Mouse (Mus musculus) adrenal gland, postnatal 25 days (tissue): ENCODE data around the gene Pla2g12b. TPM values are rescaled to one million over a fixed set of nuclear protein-coding genes. Genes with fewer than 3 reads are reported as not detected.
"Not testable (repeated sequence)": the region's sequence is repeated elsewhere in the genome, so short reads cannot be mapped to it uniquely, and the experiment has no call there.

Source experiments
- DNase-seq: peaks from one replicate; pipeline ENCODE4 v3.0.0; 2021; ENCODE audit warnings: mixed read lengths
- long read RNA-seq: library from polyadenylated mRNA; stranded (forward); transcript quantifications from one replicate; pipeline ENCODE4 v2.0.0, GENCODE M21; 2021
- total RNA-seq: library from RNA; stranded (reverse); gene quantifications from 2 replicates; pipeline ENCODE4 v1.2.3, GENCODE M21; 2021

Pla2g12b gene
- 1.4 TPM in 1 of 2 replicates, not detected in the other for total RNA-seq
- long read RNA-seq, transcript Pla2g12b-201 (4 exons, 1,091 nt): major isoform, 33 of 48 reads
- long read RNA-seq, partial matches to known transcripts: 0 of 48 reads
- long read RNA-seq, other reads (novel, unspliced or antisense): 15 of 48 reads

GRCm38 (mm10) chr10:59402899-59403792 lies at the start of gene Pla2g12b:
Gene Pla2g12b, plus strand, starts transcription at chr10:59403660.
- DNase-seq: no peak

GRCm38 (mm10) chr10:59354120-59354519 lies 49.3 kb upstream of the Pla2g12b start:
- DNase-seq: no peak

GRCm38 (mm10) chr10:59355020-59355419 lies 48.4 kb upstream of the Pla2g12b start:
- no peak for DNase-seq

- DNase-seq: no peak
Observed at GRCm38 (mm10) chr10:59358744-59359143, 44.7 kb upstream of the Pla2g12b start.

- no peak for DNase-seq
Observed at GRCm38 (mm10) chr10:59363208-59363607, 40.3 kb upstream of the Pla2g12b start.

- no peak for DNase-seq
Observed at GRCm38 (mm10) chr10:59364551-59364950, 38.9 kb upstream of the Pla2g12b start.

GRCm38 (mm10) chr10:59365804-59366589 lies 37.5 kb upstream of the Pla2g12b start:
- no peak for DNase-seq

GRCm38 (mm10) chr10:59366746-59367145 lies 36.7 kb upstream of the Pla2g12b start:
- no peak for DNase-seq

GRCm38 (mm10) chr10:59367206-59367605 lies 36.3 kb upstream of the Pla2g12b start:
- no peak for DNase-seq

GRCm38 (mm10) chr10:59368729-59369128 lies 34.7 kb upstream of the Pla2g12b start:
- DNase-seq: no peak

- no peak for DNase-seq
Observed at GRCm38 (mm10) chr10:59369426-59369825, 34.0 kb upstream of the Pla2g12b start.

GRCm38 (mm10) chr10:59377906-59378305 lies 25.6 kb upstream of the Pla2g12b start:
- no peak for DNase-seq

- no peak for DNase-seq
Observed at GRCm38 (mm10) chr10:59378728-59379127, 24.7 kb upstream of the Pla2g12b start.

- DNase-seq: no peak
Observed at GRCm38 (mm10) chr10:59379927-59380326, 23.5 kb upstream of the Pla2g12b start.

GRCm38 (mm10) chr10:59380411-59380821 lies 23.0 kb upstream of the Pla2g12b start:
- DNase-seq: no peak

- DNase-seq: not testable (repeated sequence)
Observed at GRCm38 (mm10) chr10:59381563-59381962, 21.9 kb upstream of the Pla2g12b start.

- DNase-seq: no peak
Observed at GRCm38 (mm10) chr10:59386951-59387350, 16.5 kb upstream of the Pla2g12b start.

GRCm38 (mm10) chr10:59389652-59390051 lies 13.8 kb upstream of the Pla2g12b start:
- no peak for DNase-seq

GRCm38 (mm10) chr10:59391907-59392306 lies 11.6 kb upstream of the Pla2g12b start:
- no peak for DNase-seq

GRCm38 (mm10) chr10:59395461-59395860 lies 8.0 kb upstream of the Pla2g12b start, which contains the start of gene Gm10273:
Gene Gm10273, plus strand, starts transcription at chr10:59395632.
- DNase-seq: not testable (repeated sequence)

GRCm38 (mm10) chr10:59403793-59404149 lies 311 bp downstream of the Pla2g12b start:
- DNase-seq: no peak

- no peak for DNase-seq
Observed at GRCm38 (mm10) chr10:59408499-59408898, 5.0 kb downstream of the Pla2g12b start.

GRCm38 (mm10) chr10:59410264-59410663 lies 6.8 kb downstream of the Pla2g12b start:
- no peak for DNase-seq
